ENCODE assay signal across 1 mouse cellular context in genomic region chr17:29394761-29395160, GRCm38 (mm10).
TF ChIP-seq lines count a peak whose summit lies in the region.

No protein-coding gene starts in this region.

TF ChIP-seq in CH12.LX, 34 proteins besides CTCF, POLR2A, EP300 and RAD21:
- peak; percentile 8; the same call in 1 of the 2 replicates for TF ChIP-seq TCF12 (IDR thresholded peaks at IDR 0.05; ENCODE audit: low read depth, low read length)
TF ChIP-seq in CH12.LX: peak in this region for 1; not testable (repeated sequence) for 33.
